Mouse (Mus musculus) C2C12 (cell line): ENCODE results near the gene Cul4b. TPM values are rescaled to one million over a fixed set of nuclear protein-coding genes. Genes with fewer than 3 reads are reported as not detected.

Experiments used
- H3K27me3 ChIP-seq: one replicate; pipeline ENCODE4 v1.6.1; 2011; ENCODE audit not compliant: control insufficient read depth, insufficient read depth, insufficient read length
- H3K36me3 ChIP-seq: one replicate; pipeline ENCODE4 v1.6.1; 2011; ENCODE audit not compliant: control insufficient read depth, insufficient read depth
- H3K4me3 ChIP-seq: one replicate; pipeline ENCODE4 v1.5.1; 2011; ENCODE audit warnings: mild to moderate bottlenecking, control low read depth; ENCODE audit not compliant: poor library complexity, insufficient read depth, severe bottlenecking
- H3K79me2 ChIP-seq: one replicate; pipeline ENCODE4 v1.6.1; 2011; ENCODE audit not compliant: control insufficient read depth, insufficient read depth
- H3K79me3 ChIP-seq: one replicate; pipeline ENCODE4 v1.6.1; 2011; ENCODE audit warnings: low read depth, control low read depth
- H3ac ChIP-seq: one replicate; pipeline ENCODE3; 2011; ENCODE audit warnings: low read depth; ENCODE audit not compliant: control insufficient read depth, insufficient read length
- CEBPB ChIP-seq: IDR thresholded peaks from one replicate; pipeline ENCODE4 v1.6.1; 2011; ENCODE audit warnings: low read depth, mild to moderate bottlenecking, control low read depth, moderate library complexity
- CTCF ChIP-seq: IDR thresholded peaks from one replicate; pipeline ENCODE4 v1.5.1; 2011; ENCODE audit not compliant: control insufficient read depth, insufficient read depth, insufficient read length
- FOSL1 ChIP-seq: IDR thresholded peaks from one replicate; pipeline ENCODE4 v1.8.0; 2011; ENCODE audit warnings: mild to moderate bottlenecking, low read length; ENCODE audit not compliant: poor library complexity, insufficient read depth, severe bottlenecking
- MAX ChIP-seq: IDR thresholded peaks from one replicate; pipeline ENCODE4 v1.6.1; 2011; ENCODE audit warnings: mild to moderate bottlenecking, control low read depth
- MYOD1 ChIP-seq: IDR thresholded peaks from one replicate; pipeline ENCODE4 v1.6.1; 2011; ENCODE audit warnings: low read depth; ENCODE audit not compliant: control insufficient read depth, insufficient read length
- MYOG ChIP-seq: IDR thresholded peaks from one replicate; pipeline ENCODE4 v1.6.1; 2011; ENCODE audit not compliant: control insufficient read depth, insufficient read length; ENCODE audit errors: extremely low read depth
- USF1 ChIP-seq: IDR thresholded peaks from one replicate; pipeline ENCODE4 v1.6.1; 2011; ENCODE audit warnings: low read depth, mild to moderate bottlenecking, control low read depth, moderate library complexity
- polyA plus RNA-seq: library from polyadenylated mRNA; unstranded; fragments of >200 nt; fragmentation: generic; extraction: Trizol; gene quantifications from one replicate; pipeline ENCODE4 v1.2.1, GENCODE M21; 2012; ENCODE audit warnings: missing spikeins

The Cul4b gene
- polyA plus RNA-seq, 1 experiment, result 10.4 TPM

DNA sequence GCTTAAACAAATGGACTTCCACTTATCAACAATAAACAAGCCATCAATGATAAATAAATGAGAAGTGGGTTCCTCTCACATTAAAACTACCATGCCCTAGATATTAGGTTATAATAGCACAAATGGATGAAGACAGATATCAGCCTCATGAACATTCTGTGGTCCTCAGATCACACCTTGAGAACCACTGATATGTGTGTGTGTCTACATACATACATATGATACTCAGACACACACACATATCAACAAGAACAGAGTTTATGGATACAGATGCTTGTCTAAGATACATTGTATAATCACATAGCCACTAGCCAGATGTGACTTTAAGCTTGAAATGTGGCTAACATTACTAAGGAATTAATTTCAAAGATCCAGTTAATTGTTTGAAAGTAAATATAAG is 7.3 kb upstream of the Cul4b start:
- H3K4me3 ChIP-seq, result no peak overlapping the region
- no peaks in the 10 kb centered on the region for H3K36me3 ChIP-seq
- no peaks in the 10 kb centered on the region for H3K27me3 ChIP-seq
- TF ChIP-seq USF1 (no peak), CEBPB (no peak), MAX (no peak), CTCF (no peak)
- no peak overlapping the region for H3ac ChIP-seq
- no peaks in the 10 kb centered on the region for H3K79me3 ChIP-seq
- no peaks in the 10 kb centered on the region for H3K79me2 ChIP-seq

- H3K27me3 ChIP-seq, result no peaks in the 10 kb centered on the region
- H3K79me3 ChIP-seq, result no peaks in the 10 kb centered on the region
- H3K36me3 ChIP-seq, result no peaks in the 10 kb centered on the region
- no peak overlapping the region for H3ac ChIP-seq
- no peak overlapping the region for H3K4me3 ChIP-seq
- H3K79me2 ChIP-seq, result no peaks in the 10 kb centered on the region
- TF ChIP-seq MYOD1 (no peak), CEBPB (no peak), MYOG (no peak), MAX (no peak), FOSL1 (no peak), USF1 (no peak), CTCF (no peak)
Observed at GRCm38 (mm10) chrX:38581140-38581539, 5.1 kb upstream of the Cul4b start.

GRCm38 (mm10) chrX:38566521-38567205 is 9.3 kb downstream of the Cul4b start:
- Histone ChIP-seq H3K79me3 (peaks cover 16% of the 10 kb centered on the region), H3K27me3 (no peaks in the 10 kb centered on the region), H3ac (no peak overlapping the region), H3K4me3 (no peak overlapping the region), H3K36me3 (no peaks in the 10 kb centered on the region), H3K79me2 (peaks cover 26% of the 10 kb centered on the region)
- TF ChIP-seq MYOG, result no peak
- TF ChIP-seq FOSL1, result no peak
- no peak for TF ChIP-seq MAX
- TF ChIP-seq CTCF, result no peak
- TF ChIP-seq CEBPB, result no peak
- no peak for TF ChIP-seq USF1

GRCm38 (mm10) chrX:38565176-38565542 is 10.8 kb downstream of the Cul4b start:
- no peak for TF ChIP-seq CTCF
- TF ChIP-seq USF1, result no peak
- no peak for TF ChIP-seq MYOD1
- no peak for TF ChIP-seq CEBPB
- TF ChIP-seq MAX, result no peak
- TF ChIP-seq FOSL1, result no peak
- Histone ChIP-seq H3K36me3 (no peaks in the 10 kb centered on the region), H3K27me3 (no peaks in the 10 kb centered on the region), H3ac (peak overlapping the region; percentile 67), H3K79me2 (peaks cover 39% of the 10 kb centered on the region), H3K79me3 (peaks cover 22% of the 10 kb centered on the region), H3K4me3 (peak overlapping the region; percentile 42)

GRCm38 (mm10) chrX:38564542-38565175 is 11.3 kb downstream of the Cul4b start:
- Histone ChIP-seq H3K27me3 (no peaks in the 10 kb centered on the region), H3K4me3 (peak overlapping the region; percentile 42), H3K36me3 (no peaks in the 10 kb centered on the region), H3K79me2 (peaks cover 39% of the 10 kb centered on the region), H3K79me3 (peaks cover 22% of the 10 kb centered on the region), H3ac (peak overlapping the region; percentile 70)
- TF ChIP-seq USF1 (peak; percentile 83), MAX (peak; percentile 57), FOSL1 (no peak), CEBPB (no peak), CTCF (no peak), MYOG (no peak), MYOD1 (no peak)
